Mouse (Mus musculus): ENCODE data around the gene Elmo1. TPM values are rescaled to one million over a fixed set of nuclear protein-coding genes. Genes with fewer than 3 reads are reported as not detected.

The Elmo1 gene
- polyA plus RNA-seq, 1 experiment from 2014 or later, result 10.7 TPM

- no peak for ATAC-seq (replicated peaks; ENCODE audit: insufficient number of reproducible peaks, low FRiP score, low TSS enrichment)
- no peaks in the 10 kb centered on the region for H3K9me3 ChIP-seq (replicated peaks; ENCODE audit: control insufficient read depth, low read length)
Measured at GRCm38 (mm10) chr13:20342881-20343280, 252.5 kb downstream of the Elmo1 start.

GRCm38 (mm10) chr13:20349754-20350153, 259.4 kb downstream of the Elmo1 start:
- Histone ChIP-seq H3K9ac (ENCODE audit: low read depth, low read length) (no peak overlapping the region), H3K4me1 (ENCODE audit: control insufficient read depth, insufficient read depth, low read length) (no peaks in the 10 kb centered on the region), H3K27me3 (ENCODE audit: control insufficient read depth, insufficient read depth, low read length) (no peaks in the 10 kb centered on the region), H3K36me3 (ENCODE audit: control insufficient read depth, insufficient read depth, low read length) (no peaks in the 10 kb centered on the region), H3K4me2 (no peak overlapping the region), H3K27ac (ENCODE audit: low read depth, low read length) (no peak overlapping the region), H3K4me3 (ENCODE audit: low read depth, low read length) (no peak overlapping the region), H3K9me3 (replicated peaks; ENCODE audit: control insufficient read depth, low read length) (no peaks in the 10 kb centered on the region)
- 83% methylated on average over 1 of the region's 1 CpGs for WGBS (ENCODE audit: insufficient replicate concordance)
- no peak for ATAC-seq (replicated peaks; ENCODE audit: insufficient number of reproducible peaks, low FRiP score, low TSS enrichment)

More at GRCm38 (mm10) chr13:20342881-20343280, 252.5 kb downstream of the Elmo1 start:
- H3K4me2 ChIP-seq, result no peak overlapping the region
- H3K27me3 ChIP-seq (ENCODE audit: control insufficient read depth, insufficient read depth, low read length), result no peaks in the 10 kb centered on the region
- no peak overlapping the region for H3K27ac ChIP-seq (ENCODE audit: low read depth, low read length)
- no peak overlapping the region for H3K9ac ChIP-seq (ENCODE audit: low read depth, low read length)
- no peak overlapping the region for H3K4me3 ChIP-seq (ENCODE audit: low read depth, low read length)
- no peaks in the 10 kb centered on the region for H3K36me3 ChIP-seq (ENCODE audit: control insufficient read depth, insufficient read depth, low read length)
- H3K4me1 ChIP-seq (ENCODE audit: control insufficient read depth, insufficient read depth, low read length), result no peaks in the 10 kb centered on the region
- WGBS (ENCODE audit: insufficient replicate concordance), result 84% methylated on average over 3 of the region's 3 CpGs

- Histone ChIP-seq H3K27me3 (ENCODE audit: control insufficient read depth, insufficient read depth, low read length) (no peaks in the 10 kb centered on the region), H3K4me3 (ENCODE audit: low read depth, low read length) (no peak overlapping the region), H3K9ac (ENCODE audit: low read depth, low read length) (no peak overlapping the region), H3K27ac (ENCODE audit: low read depth, low read length) (no peak overlapping the region), H3K4me2 (no peak overlapping the region), H3K9me3 (replicated peaks; ENCODE audit: control insufficient read depth, low read length) (no peaks in the 10 kb centered on the region), H3K4me1 (ENCODE audit: control insufficient read depth, insufficient read depth, low read length) (no peaks in the 10 kb centered on the region), H3K36me3 (ENCODE audit: control insufficient read depth, insufficient read depth, low read length) (no peaks in the 10 kb centered on the region)
- ATAC-seq (replicated peaks; ENCODE audit: insufficient number of reproducible peaks, low FRiP score, low TSS enrichment), result no peak
- whole genome bisulfite sequencing (ENCODE audit: insufficient replicate concordance), result 92% methylated on average over 2 of the region's 2 CpGs
Measured at GRCm38 (mm10) chr13:20352631-20353030, 262.2 kb downstream of the Elmo1 start.

GRCm38 (mm10) chr13:20353862-20354603, 263.6 kb downstream of the Elmo1 start:
- H3K4me1 ChIP-seq (ENCODE audit: control insufficient read depth, insufficient read depth, low read length), result no peaks in the 10 kb centered on the region
- H3K4me3 ChIP-seq (ENCODE audit: low read depth, low read length), result no peak overlapping the region
- H3K36me3 ChIP-seq (ENCODE audit: control insufficient read depth, insufficient read depth, low read length), result no peaks in the 10 kb centered on the region
- 52% methylated on average over 10 of the region's 10 CpGs for WGBS (ENCODE audit: insufficient replicate concordance)
- no peak for ATAC-seq (replicated peaks; ENCODE audit: insufficient number of reproducible peaks, low FRiP score, low TSS enrichment)
- no peaks in the 10 kb centered on the region for H3K27me3 ChIP-seq (ENCODE audit: control insufficient read depth, insufficient read depth, low read length)
- no peaks in the 10 kb centered on the region for H3K9me3 ChIP-seq (replicated peaks; ENCODE audit: control insufficient read depth, low read length)
- H3K4me2 ChIP-seq, result no peak overlapping the region
- no peak overlapping the region for H3K9ac ChIP-seq (ENCODE audit: low read depth, low read length)
- H3K27ac ChIP-seq (ENCODE audit: low read depth, low read length), result no peak overlapping the region

- Histone ChIP-seq H3K4me1 (ENCODE audit: control insufficient read depth, insufficient read depth, low read length) (no peaks in the 10 kb centered on the region), H3K27ac (ENCODE audit: low read depth, low read length) (no peak overlapping the region), H3K4me2 (no peak overlapping the region), H3K9me3 (replicated peaks; ENCODE audit: control insufficient read depth, low read length) (no peaks in the 10 kb centered on the region), H3K36me3 (ENCODE audit: control insufficient read depth, insufficient read depth, low read length) (no peaks in the 10 kb centered on the region), H3K9ac (ENCODE audit: low read depth, low read length) (no peak overlapping the region), H3K27me3 (ENCODE audit: control insufficient read depth, insufficient read depth, low read length) (no peaks in the 10 kb centered on the region), H3K4me3 (ENCODE audit: low read depth, low read length) (no peak overlapping the region)
- WGBS (ENCODE audit: insufficient replicate concordance), result 64% methylated on average over 5 of the region's 5 CpGs
- ATAC-seq (replicated peaks; ENCODE audit: insufficient number of reproducible peaks, low FRiP score, low TSS enrichment), result no peak
Measured at GRCm38 (mm10) chr13:20354604-20354999, 264.2 kb downstream of the Elmo1 start.

- no peak for ATAC-seq (replicated peaks; ENCODE audit: insufficient number of reproducible peaks, low FRiP score, low TSS enrichment)
- no peak overlapping the region for H3K27ac ChIP-seq (ENCODE audit: low read depth, low read length)
- 19% methylated on average over 2 of the region's 2 CpGs for WGBS (ENCODE audit: insufficient replicate concordance)
Measured at GRCm38 (mm10) chr13:20362541-20362940, 272.1 kb downstream of the Elmo1 start.

GRCm38 (mm10) chr13:20365828-20366593, 275.6 kb downstream of the Elmo1 start:
- 67% methylated on average over 7 of the region's 7 CpGs for WGBS (ENCODE audit: insufficient replicate concordance)
- Histone ChIP-seq H3K4me3 (ENCODE audit: low read depth, low read length) (no peak overlapping the region), H3K4me2 (no peak overlapping the region), H3K9ac (ENCODE audit: low read depth, low read length) (no peak overlapping the region), H3K27ac (ENCODE audit: low read depth, low read length) (no peak overlapping the region), H3K27me3 (ENCODE audit: control insufficient read depth, insufficient read depth, low read length) (no peaks in the 10 kb centered on the region), H3K36me3 (ENCODE audit: control insufficient read depth, insufficient read depth, low read length) (no peaks in the 10 kb centered on the region), H3K4me1 (ENCODE audit: control insufficient read depth, insufficient read depth, low read length) (no peaks in the 10 kb centered on the region), H3K9me3 (replicated peaks; ENCODE audit: control insufficient read depth, low read length) (no peaks in the 10 kb centered on the region)
- no peak for ATAC-seq (replicated peaks; ENCODE audit: insufficient number of reproducible peaks, low FRiP score, low TSS enrichment)

More at GRCm38 (mm10) chr13:20362541-20362940, 272.1 kb downstream of the Elmo1 start:
- Histone ChIP-seq H3K9ac (ENCODE audit: low read depth, low read length) (no peak overlapping the region), H3K36me3 (ENCODE audit: control insufficient read depth, insufficient read depth, low read length) (no peaks in the 10 kb centered on the region), H3K4me2 (no peak overlapping the region), H3K4me1 (ENCODE audit: control insufficient read depth, insufficient read depth, low read length) (no peaks in the 10 kb centered on the region), H3K4me3 (ENCODE audit: low read depth, low read length) (no peak overlapping the region), H3K27me3 (ENCODE audit: control insufficient read depth, insufficient read depth, low read length) (no peaks in the 10 kb centered on the region), H3K9me3 (replicated peaks; ENCODE audit: control insufficient read depth, low read length) (0 out of 2 replicates have a peak, but pooled peaks cover 6% of the 10 kb centered on the region)

- no peaks in the 10 kb centered on the region for H3K27me3 ChIP-seq (ENCODE audit: control insufficient read depth, insufficient read depth, low read length)
- no peak overlapping the region for H3K4me3 ChIP-seq (ENCODE audit: low read depth, low read length)
- no peak overlapping the region for H3K27ac ChIP-seq (ENCODE audit: low read depth, low read length)
- no peaks in the 10 kb centered on the region for H3K36me3 ChIP-seq (ENCODE audit: control insufficient read depth, insufficient read depth, low read length)
- no peaks in the 10 kb centered on the region for H3K4me1 ChIP-seq (ENCODE audit: control insufficient read depth, insufficient read depth, low read length)
- WGBS (ENCODE audit: insufficient replicate concordance), result 84% methylated on average over 5 of the region's 5 CpGs
- H3K4me2 ChIP-seq, result no peak overlapping the region
- H3K9me3 ChIP-seq (replicated peaks; ENCODE audit: control insufficient read depth, low read length), result no peaks in the 10 kb centered on the region
- no peak for ATAC-seq (replicated peaks; ENCODE audit: insufficient number of reproducible peaks, low FRiP score, low TSS enrichment)
- H3K9ac ChIP-seq (ENCODE audit: low read depth, low read length), result no peak overlapping the region
Measured at GRCm38 (mm10) chr13:20370036-20370802, 279.8 kb downstream of the Elmo1 start.
